Mouse (Mus musculus) natural killer cell, adult 2 months (primary cell): ENCODE data around the gene Arhgef25.

Experiments
- DNase-seq, 2 experiments: peaks; one replicate each; pipeline ENCODE4 v3.0.0; 2022; ENCODE audit warnings: low spot score in 2 of 2

The Arhgef25 gene

GRCm38 (mm10) chr10:127189651-127190381, at the start of gene Arhgef25:
Gene Arhgef25 (minus strand): TSS chr10:127190083.
- DNase-seq, result no peak

GRCm38 (mm10) chr10:127238241-127238824, 48.5 kb upstream of the Arhgef25 start:
- DNase-seq, result no peak

- DNase-seq, result no peak
These were observed 46.7 kb upstream of the Arhgef25 start for GRCm38 (mm10) chr10:127236541-127236940.

- peak in 1 of 2 experiments; percentile 29 for DNase-seq
These were observed 43.3 kb upstream of the Arhgef25 start for GRCm38 (mm10) chr10:127233141-127233540.

GRCm38 (mm10) chr10:127231741-127232140, 41.9 kb upstream of the Arhgef25 start:
- no peak for DNase-seq

GRCm38 (mm10) chr10:127230693-127231092, 40.8 kb upstream of the Arhgef25 start:
- DNase-seq, result peak in 1 of 2 experiments; percentile 10

- DNase-seq, result peak; percentile 59 to 65
These were observed 39.0 kb upstream of the Arhgef25 start for GRCm38 (mm10) chr10:127228897-127229296.

GRCm38 (mm10) chr10:127227163-127227562, 37.3 kb upstream of the Arhgef25 start:
- DNase-seq, result no peak

GRCm38 (mm10) chr10:127226318-127226895, 36.5 kb upstream of the Arhgef25 start:
- DNase-seq, result peak in 1 of 2 experiments; percentile 12

GRCm38 (mm10) chr10:127225732-127226131, 35.8 kb upstream of the Arhgef25 start:
- DNase-seq, result peak; percentile 55 to 68

GRCm38 (mm10) chr10:127225213-127225612, 35.3 kb upstream of the Arhgef25 start:
- DNase-seq, result no peak

GRCm38 (mm10) chr10:127218339-127218738, 28.5 kb upstream of the Arhgef25 start:
- DNase-seq, result no peak

GRCm38 (mm10) chr10:127217177-127217576, 27.3 kb upstream of the Arhgef25 start:
- DNase-seq, result no peak

GRCm38 (mm10) chr10:127216456-127216855, 26.6 kb upstream of the Arhgef25 start:
- no peak for DNase-seq

GRCm38 (mm10) chr10:127214422-127214803, 24.5 kb upstream of the Arhgef25 start:
- DNase-seq, result no peak

- DNase-seq, result no peak
These were observed 24.0 kb upstream of the Arhgef25 start for GRCm38 (mm10) chr10:127213704-127214421.

- no peak for DNase-seq
These were observed 23.4 kb upstream of the Arhgef25 start for GRCm38 (mm10) chr10:127213272-127213671.

GRCm38 (mm10) chr10:127211414-127211854, 21.6 kb upstream of the Arhgef25 start, which contains the start of gene Pip4k2c:
Gene Pip4k2c (minus strand): TSS chr10:127211585.
- peak; percentile 87 to 92 for DNase-seq

GRCm38 (mm10) chr10:127210961-127211405, 21.1 kb upstream of the Arhgef25 start:
- no peak for DNase-seq

GRCm38 (mm10) chr10:127209928-127210570, 20.2 kb upstream of the Arhgef25 start:
- no peak for DNase-seq

- no peak for DNase-seq
These were observed 19.0 kb upstream of the Arhgef25 start for GRCm38 (mm10) chr10:127208921-127209320.
